In the genomic region with DNA sequence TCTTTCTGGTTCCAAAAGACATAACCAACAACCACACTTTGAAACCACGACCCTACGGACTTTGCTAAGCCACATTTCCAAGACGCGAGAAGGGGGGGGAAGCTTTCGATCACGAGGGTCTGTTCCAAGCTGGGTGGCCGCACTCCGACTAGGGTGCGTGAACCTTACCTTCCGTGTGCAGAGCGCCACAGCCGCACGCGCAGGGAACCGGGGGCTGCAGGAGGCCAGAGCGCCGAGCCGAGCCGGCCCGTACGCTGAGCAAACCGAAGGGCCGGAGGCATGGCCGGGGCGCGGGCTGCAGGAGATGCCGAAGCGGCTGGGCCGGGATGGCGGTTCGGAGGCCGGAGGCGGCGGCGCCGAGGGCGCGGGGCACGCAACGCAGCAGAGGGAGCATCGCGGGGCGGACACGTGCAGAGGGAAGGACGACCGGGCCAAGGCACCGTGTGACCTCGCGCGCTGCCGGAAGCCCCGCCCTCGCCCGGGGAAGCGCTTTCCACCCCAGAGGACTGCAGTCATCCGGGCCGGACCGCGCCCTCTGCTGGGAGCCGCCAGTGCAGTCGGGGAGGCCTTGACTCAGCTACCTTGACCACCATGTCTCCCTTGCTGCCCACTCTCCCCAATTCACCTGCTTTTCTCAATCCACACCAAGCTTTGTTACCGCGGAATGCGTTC, we compare ENCODE assay signal across 8 mouse cellular contexts. TPM values are rescaled to one million over a fixed set of nuclear protein-coding genes. Genes with fewer than 3 reads are reported as not detected.
DNase-seq lines count a peak whose midpoint lies in the region; ATAC-seq and TF ChIP-seq lines count a peak whose summit lies in the region.

C1qbp (minus strand) TSS at position 470 of the 672 bp plus-strand sequence.

- intact Hi-C loops in left cerebral cortex, adult 2 months (cut with DNase I) = loop anchor here (1.0 to 5.0 kb wide), 2 partner anchors 22 to 70 kb away; partner anchors contain the start of gene Dhx33

- TF ChIP-seq POLR2A in cortical plate, adult 2 months (IDR thresholded peaks at IDR 0.05; ENCODE audit: extremely low read depth, insufficient read depth, low read length) = no peak

- H3K9ac ChIP-seq in hindbrain, postnatal 0 days (replicated peaks; ENCODE audit: low read length) = peak within 1 kb of the TSS; percentile 85

- peaks cover 19% of the 10 kb centered on the region for H3K79me2 ChIP-seq in macrophage (ENCODE audit: inconsistent target)

- H3K4me2 ChIP-seq in hindbrain, postnatal 0 days (ENCODE audit: low read depth, low read length) = peak within 1 kb of the TSS; percentile 67

- H3K27ac ChIP-seq in cortical plate, adult 2 months (ENCODE audit: insufficient read depth, low read length) = 0 out of 2 replicates have a peak within 1 kb of the TSS, but pooled peaks have one; percentile 18
- peak within 1 kb of the TSS; percentile 76 for H3K27ac ChIP-seq in hindbrain, postnatal 0 days
- peak within 1 kb of the TSS; percentile 82 for H3K27ac ChIP-seq in left cerebral cortex, adult 2 months
- peak within 1 kb of the TSS; percentile 21 for H3K27ac ChIP-seq in macrophage

- peak; percentile 87 for DNase-seq in adipocyte (ENCODE audit: low spot score)
- peak; percentile 91 to 92 for DNase-seq in gastrocnemius, adult 8-10 months (ENCODE audit: low spot score in 2 of 2)
- DNase-seq in hindbrain, postnatal 0 days (ENCODE audit: low spot score) = peak; percentile 94
- DNase-seq in left cerebral cortex, adult 2 months (ENCODE audit: extremely low spot score in 1 of 2, low spot score in 2 of 2) = peak; percentile 93 to 96
- peak; percentile 85 for DNase-seq in retina, postnatal 7 days (ENCODE audit: low read depth, low spot score)
- DNase-seq in urinary bladder, adult 18-20 months (ENCODE audit: low spot score in 2 of 2) = peak; percentile 87 to 93

- no peaks in the 10 kb centered on the region for H3K4me1 ChIP-seq in cortical plate, adult 2 months (ENCODE audit: control insufficient read depth, insufficient read depth, low read length)
- no peaks in the 10 kb centered on the region for H3K4me1 ChIP-seq in hindbrain, postnatal 0 days (ENCODE audit: insufficient read depth, low read length)

- H3K27me3 ChIP-seq in hindbrain, postnatal 0 days (ENCODE audit: insufficient read depth, low read length) = no peaks in the 10 kb centered on the region

- peak within 1 kb of the TSS; percentile 83 for H3K4me3 ChIP-seq in cortical plate, adult 2 months (ENCODE audit: insufficient read depth, low read length)
- H3K4me3 ChIP-seq in hindbrain, postnatal 0 days (ENCODE audit: low read length) = peak within 1 kb of the TSS; percentile 97
- H3K4me3 ChIP-seq in left cerebral cortex, adult 2 months = peak within 1 kb of the TSS; percentile 83
- peak within 1 kb of the TSS; percentile 71 for H3K4me3 ChIP-seq in macrophage (ENCODE audit: inconsistent target)

- H3K36me3 ChIP-seq in hindbrain, postnatal 0 days (ENCODE audit: insufficient read depth, low read length) = peaks cover 53% of the 10 kb centered on the region
- H3K36me3 ChIP-seq in macrophage (ENCODE audit: inconsistent target) = peaks cover 31% of the 10 kb centered on the region

- peak; percentile 97 for ATAC-seq in hindbrain, postnatal 0 days

- TF ChIP-seq CTCF in cortical plate, adult 2 months (IDR thresholded peaks at IDR 0.05; ENCODE audit: extremely low read depth, insufficient read depth, low read length) = peak; percentile 68
- TF ChIP-seq CTCF in hindbrain, postnatal 0 days (IDR thresholded peaks at IDR 0.05; ENCODE audit: low read depth) = peak; percentile 95
- TF ChIP-seq CTCF in left cerebral cortex, adult 2 months (IDR thresholded peaks at IDR 0.05) = peak; percentile 99

- H3K9me3 ChIP-seq in hindbrain, postnatal 0 days (ENCODE audit: low read length) = no peaks in the 10 kb centered on the region

- WGBS in hindbrain, postnatal 0 days = 1% methylated on average over 63 of the region's 64 CpGs
- under 1% methylated on average over 56 of the region's 64 CpGs for WGBS in macrophage (ENCODE audit: missing documents)

RNA-seq across cellular contexts. Expression of gene C1qbp, which starts in this region (rescaled TPM):
- 83.1 and 83.2 TPM in 2 replicates for polyA plus RNA-seq in cortical plate, adult 2 months (2012; rRNA removed)
- 100 to 1,000 TPM; 119 to 137 (median 127) TPM for total RNA-seq in gastrocnemius, adult 8-10 months (2022)
- total RNA-seq in hindbrain, postnatal 0 days (2014; rRNA removed) = 14.9 and 22.0 TPM in 2 replicates
- polyA plus RNA-seq in hindbrain, postnatal 0 days (2015; fragmentation: Nextera tagmentation; extraction: Ambion mirVana) = 201 TPM in 2 replicates
- total RNA-seq in left cerebral cortex, adult 2 months (2021) = 10 to 100 TPM; 83.8 to 93.9 TPM
- 10 to 100 TPM in 6 of 26 experiments, 1 to 10 TPM in 20; 1.7 to 20.0 (median 6.5) TPM for total RNA-seq in macrophage (2018; cell fraction: chromatin; rRNA removed)
- total RNA-seq in macrophage (2018; cell fraction: cytosol; rRNA removed) = 100 to 1,000 TPM in 3 of 26 experiments, 10 to 100 TPM in 23; 49.6 to 105 (median 72.8) TPM
- total RNA-seq in macrophage (2018; cell fraction: nucleus; rRNA removed) = 10 to 100 TPM in 22 of 26 experiments, 1 to 10 TPM in 4; 8.2 to 46.3 (median 15.1) TPM
- polyA plus RNA-seq in macrophage (2018) = 71.5 to 186 TPM (median 95.5 TPM) in 3 replicates

Comparison
In these comparisons a context has a peak if more than half of its experiments do, and no peak if none do; other contexts are left out.
1. Peak in every context shown above with its lines: DNase-seq, ATAC-seq, H3K4me3 ChIP-seq and H3K27ac ChIP-seq.
2. H3K27ac ChIP-seq: peak in every context shown above with its lines; median percentile 82 in left cerebral cortex, adult 2 months; 76 in hindbrain, postnatal 0 days; 21 in macrophage; 18 in cortical plate, adult 2 months.